Mouse (Mus musculus): ENCODE results near the gene Psen1. TPM values are rescaled to one million over a fixed set of nuclear protein-coding genes. Genes with fewer than 3 reads are reported as not detected.

Gene Psen1
- polyA plus RNA-seq, 2 experiments, result 6.8 to 21.1 TPM

GRCm38 (mm10) chr12:83749186-83749585 is 61.2 kb downstream of the Psen1 start:
- Histone ChIP-seq H3K27ac (no peak overlapping the region), H3K4me1 (replicated peaks; ENCODE audit: control insufficient read depth in 2 of 2, insufficient read depth in 2 of 2, low read length in 1 of 2) (peaks cover 0 to 3% of the 10 kb centered on the region in 2 experiments; a peak in 1 of 4 replicates), H3K4me2 (ENCODE audit: low read depth) (no peak overlapping the region), H3K36me3 (replicated peaks; ENCODE audit: control insufficient read depth, insufficient read depth, low read depth) (no peaks in the 10 kb centered on the region), H3K9me3 (ENCODE audit: control insufficient read depth, low read length) (no peaks in the 10 kb centered on the region), H3K9ac (replicated peaks) (no peak overlapping the region), H3K27me3 (ENCODE audit: control insufficient read depth, insufficient read depth, low read length) (no peaks in the 10 kb centered on the region), H3K4me3 (ENCODE audit: insufficient read depth in 1 of 2, low read depth in 2 of 2, low read length in 2 of 2) (no peak overlapping the region)
- ATAC-seq (ENCODE audit: insufficient read depth), result no peak
- no peak for DNase-seq (ENCODE audit: low read depth in 3 of 3, low spot score in 3 of 3)
- no peak for TF ChIP-seq EP300 (IDR thresholded peaks at IDR 0.05; ENCODE audit: low read depth)
- TF ChIP-seq CTCF (IDR thresholded peaks at IDR 0.05; ENCODE audit: low read depth), result no peak
- 24% methylated on average over 1 of the region's 1 CpGs for WGBS (ENCODE audit: insufficient replicate concordance)

GRCm38 (mm10) chr12:83752495-83752894 is 64.5 kb downstream of the Psen1 start:
- ATAC-seq (ENCODE audit: insufficient read depth), result no peak
- DNase-seq (ENCODE audit: low read depth in 3 of 3, low spot score in 3 of 3), result no peak

GRCm38 (mm10) chr12:83758735-83759134 is 70.8 kb downstream of the Psen1 start:
- Histone ChIP-seq H3K9ac (replicated peaks) (no peak overlapping the region), H3K4me2 (ENCODE audit: low read depth) (no peak overlapping the region), H3K27me3 (ENCODE audit: control insufficient read depth, insufficient read depth, low read length) (peaks cover 10% of the 10 kb centered on the region), H3K9me3 (ENCODE audit: control insufficient read depth, low read length) (no peaks in the 10 kb centered on the region), H3K4me3 (ENCODE audit: insufficient read depth in 1 of 2, low read depth in 2 of 2, low read length in 2 of 2) (no peak overlapping the region), H3K27ac (no peak overlapping the region), H3K4me1 (replicated peaks; ENCODE audit: control insufficient read depth in 2 of 2, insufficient read depth in 2 of 2, low read length in 1 of 2) (peaks cover 0 to 5% of the 10 kb centered on the region in 2 experiments; a peak in 2 of 4 replicates), H3K36me3 (replicated peaks; ENCODE audit: control insufficient read depth, insufficient read depth, low read depth) (no peaks in the 10 kb centered on the region)
- WGBS (ENCODE audit: insufficient replicate concordance), result 63% methylated on average over 10 of the region's 10 CpGs
- ATAC-seq (ENCODE audit: insufficient read depth) (no peak), DNase-seq (ENCODE audit: low read depth in 3 of 3, low spot score in 3 of 3) (no peak)
- TF ChIP-seq EP300 (IDR thresholded peaks at IDR 0.05; ENCODE audit: low read depth) (no peak), CTCF (IDR thresholded peaks at IDR 0.05; ENCODE audit: low read depth) (no peak)

More at GRCm38 (mm10) chr12:83752495-83752894, 64.5 kb downstream of the Psen1 start:
- TF ChIP-seq CTCF (IDR thresholded peaks at IDR 0.05; ENCODE audit: low read depth) (no peak), EP300 (IDR thresholded peaks at IDR 0.05; ENCODE audit: low read depth) (no peak)
- WGBS (ENCODE audit: insufficient replicate concordance), result 21% methylated on average over 2 of the region's 2 CpGs
- no peak overlapping the region for H3K4me2 ChIP-seq (ENCODE audit: low read depth)
- no peak overlapping the region for H3K4me3 ChIP-seq (ENCODE audit: insufficient read depth in 1 of 2, low read depth in 2 of 2, low read length in 2 of 2)
- no peak overlapping the region for H3K9ac ChIP-seq (replicated peaks)
- no peaks in the 10 kb centered on the region for H3K27me3 ChIP-seq (ENCODE audit: control insufficient read depth, insufficient read depth, low read length)
- peaks cover 0 to 3% of the 10 kb centered on the region in 2 experiments; a peak in 1 of 4 replicates for H3K4me1 ChIP-seq (replicated peaks; ENCODE audit: control insufficient read depth in 2 of 2, insufficient read depth in 2 of 2, low read length in 1 of 2)
- no peaks in the 10 kb centered on the region for H3K36me3 ChIP-seq (replicated peaks; ENCODE audit: control insufficient read depth, insufficient read depth, low read depth)
- no peaks in the 10 kb centered on the region for H3K9me3 ChIP-seq (ENCODE audit: control insufficient read depth, low read length)
- H3K27ac ChIP-seq, result no peak overlapping the region

- H3K36me3 ChIP-seq (replicated peaks; ENCODE audit: control insufficient read depth, insufficient read depth, low read depth), result no peaks in the 10 kb centered on the region
- H3K4me3 ChIP-seq (ENCODE audit: insufficient read depth in 1 of 2, low read depth in 2 of 2, low read length in 2 of 2), result no peak overlapping the region
- no peaks in the 10 kb centered on the region for H3K9me3 ChIP-seq (ENCODE audit: control insufficient read depth, low read length)
- H3K9ac ChIP-seq (replicated peaks), result no peak overlapping the region
- ATAC-seq (ENCODE audit: insufficient read depth) (no peak), DNase-seq (ENCODE audit: low read depth in 3 of 3, low spot score in 3 of 3) (no peak)
- TF ChIP-seq CTCF (IDR thresholded peaks at IDR 0.05; ENCODE audit: low read depth) (no peak), EP300 (IDR thresholded peaks at IDR 0.05; ENCODE audit: low read depth) (no peak)
- WGBS (ENCODE audit: insufficient replicate concordance), result 57% methylated on average over 2 of the region's 2 CpGs
- no peak overlapping the region for H3K4me2 ChIP-seq (ENCODE audit: low read depth)
- H3K27me3 ChIP-seq (ENCODE audit: control insufficient read depth, insufficient read depth, low read length), result peaks cover 14% of the 10 kb centered on the region
- no peak overlapping the region for H3K27ac ChIP-seq
- peaks cover 0 to 6% of the 10 kb centered on the region in 2 experiments; a peak in 2 of 4 replicates for H3K4me1 ChIP-seq (replicated peaks; ENCODE audit: control insufficient read depth in 2 of 2, insufficient read depth in 2 of 2, low read length in 1 of 2)
These were observed 72.2 kb downstream of the Psen1 start for GRCm38 (mm10) chr12:83760201-83760600.

- peaks cover 14% of the 10 kb centered on the region for H3K27me3 ChIP-seq (ENCODE audit: control insufficient read depth, insufficient read depth, low read length)
- H3K4me3 ChIP-seq (ENCODE audit: insufficient read depth in 1 of 2, low read depth in 2 of 2, low read length in 2 of 2), result no peak overlapping the region
- ATAC-seq (ENCODE audit: insufficient read depth), result no peak
- peaks cover 0 to 6% of the 10 kb centered on the region in 2 experiments; a peak in 2 of 4 replicates for H3K4me1 ChIP-seq (replicated peaks; ENCODE audit: control insufficient read depth in 2 of 2, insufficient read depth in 2 of 2, low read length in 1 of 2)
- TF ChIP-seq EP300 (IDR thresholded peaks at IDR 0.05; ENCODE audit: low read depth), result no peak
- no peak for TF ChIP-seq CTCF (IDR thresholded peaks at IDR 0.05; ENCODE audit: low read depth)
- DNase-seq (ENCODE audit: low read depth in 3 of 3, low spot score in 3 of 3), result no peak
- no peaks in the 10 kb centered on the region for H3K9me3 ChIP-seq (ENCODE audit: control insufficient read depth, low read length)
- no peak overlapping the region for H3K4me2 ChIP-seq (ENCODE audit: low read depth)
- H3K27ac ChIP-seq, result no peak overlapping the region
- WGBS (ENCODE audit: insufficient replicate concordance), result 14% methylated on average over 4 of the region's 4 CpGs
- no peak overlapping the region for H3K9ac ChIP-seq (replicated peaks)
- no peaks in the 10 kb centered on the region for H3K36me3 ChIP-seq (replicated peaks; ENCODE audit: control insufficient read depth, insufficient read depth, low read depth)
These were observed 74.8 kb downstream of the Psen1 start for GRCm38 (mm10) chr12:83762706-83763105.

Measured in liver, embryonic 14.5 days (tissue).